Comparison of ENCODE assay signal across 8 mouse cellular contexts in the genomic region with DNA sequence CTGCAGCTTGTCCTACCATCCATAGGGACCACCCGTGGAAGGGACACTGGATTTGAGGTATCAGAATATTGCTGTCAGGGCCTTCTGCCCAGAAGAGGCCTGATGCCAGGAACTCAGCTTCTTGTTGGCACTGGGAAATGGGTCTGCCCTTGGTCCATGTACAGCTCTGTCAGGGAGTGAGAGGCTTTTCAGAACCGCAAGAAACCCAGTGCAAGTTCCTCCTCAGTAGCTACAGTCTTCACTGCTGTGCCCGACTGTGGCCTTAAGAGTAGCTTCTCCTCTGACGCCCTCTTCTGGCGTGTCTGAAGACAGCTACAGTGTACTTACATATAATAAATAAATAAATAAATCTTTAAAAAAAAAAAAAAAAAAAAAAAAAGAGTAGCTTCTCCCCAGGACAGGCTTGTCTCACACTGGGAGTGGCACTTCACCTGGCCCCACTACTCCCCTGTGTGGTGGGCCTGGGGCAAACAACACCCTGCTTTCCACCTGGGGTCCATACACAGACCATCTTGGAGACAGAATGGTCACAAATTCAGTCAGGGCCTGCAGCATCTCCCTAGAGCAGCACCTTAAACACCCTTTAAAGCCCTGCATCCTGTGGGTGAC. TPM values are rescaled to one million over a fixed set of nuclear protein-coding genes. Genes with fewer than 3 reads are reported as not detected.
DNase-seq lines count a peak whose midpoint lies in the region; ATAC-seq and TF ChIP-seq lines count a peak whose summit lies in the region.

No protein-coding gene starts in this region.

- intact Hi-C loops in left cerebral cortex, adult 2 months (cut with DNase I) = loop anchor here (1.0 to 10.0 kb wide), 5 partner anchors 18 to 260 kb away; a partner anchor contains a TSS
- intact Hi-C loops in left cerebral cortex, postnatal 36 days (cut with DNase I) = loop anchor here (1.0 kb wide), 1 partner anchor 70 kb away; no protein-coding TSS in a partner anchor

- no peak overlapping the region for H3K4me3 ChIP-seq in left cerebral cortex, adult 2 months
- no peak overlapping the region for H3K4me3 ChIP-seq in embryonic facial prominence, embryonic 12.5 days
- no peak overlapping the region for H3K4me3 ChIP-seq in limb, embryonic 13.5 days
- H3K4me3 ChIP-seq in neural tube, embryonic 15.5 days (replicated peaks) = no peak overlapping the region

- no peak for DNase-seq in left cerebral cortex, adult 2 months (ENCODE audit: extremely low spot score in 1 of 2, low spot score in 2 of 2)
- DNase-seq in left cerebral cortex, postnatal 36 days (ENCODE audit: low spot score in 2 of 2) = no peak
- peak; percentile 80 for DNase-seq in adipocyte (ENCODE audit: low spot score)
- DNase-seq in spleen, postnatal 4 days (ENCODE audit: low spot score in 2 of 2) = no peak
- DNase-seq in gastrocnemius, adult 18-20 months (ENCODE audit: low spot score) = no peak

- H3K27me3 ChIP-seq in embryonic facial prominence, embryonic 12.5 days = no peaks in the 10 kb centered on the region
- no peaks in the 10 kb centered on the region for H3K27me3 ChIP-seq in limb, embryonic 13.5 days
- no peaks in the 10 kb centered on the region for H3K27me3 ChIP-seq in neural tube, embryonic 15.5 days (replicated peaks)

- no peak overlapping the region for H3K9ac ChIP-seq in embryonic facial prominence, embryonic 12.5 days
- no peak overlapping the region for H3K9ac ChIP-seq in limb, embryonic 13.5 days
- no peak overlapping the region for H3K9ac ChIP-seq in neural tube, embryonic 15.5 days (replicated peaks)

- peaks cover 12% of the 10 kb centered on the region for H3K4me1 ChIP-seq in embryonic facial prominence, embryonic 12.5 days
- H3K4me1 ChIP-seq in limb, embryonic 13.5 days = peaks cover 12% of the 10 kb centered on the region
- peaks cover 20% of the 10 kb centered on the region for H3K4me1 ChIP-seq in neural tube, embryonic 15.5 days

- no peak overlapping the region for H3K4me2 ChIP-seq in embryonic facial prominence, embryonic 12.5 days (replicated peaks)
- H3K4me2 ChIP-seq in limb, embryonic 13.5 days (replicated peaks) = no peak overlapping the region
- no peak overlapping the region for H3K4me2 ChIP-seq in neural tube, embryonic 15.5 days

- H3K36me3 ChIP-seq in embryonic facial prominence, embryonic 12.5 days = peaks cover 49% of the 10 kb centered on the region
- H3K36me3 ChIP-seq in limb, embryonic 13.5 days = peaks cover 48% of the 10 kb centered on the region
- H3K36me3 ChIP-seq in neural tube, embryonic 15.5 days = peaks cover 45% of the 10 kb centered on the region

- peak; percentile 45 for TF ChIP-seq CTCF in left cerebral cortex, adult 2 months (IDR thresholded peaks at IDR 0.05)

- no peak overlapping the region for H3K27ac ChIP-seq in left cerebral cortex, adult 2 months
- peak overlapping the region; percentile 47; the same call in 1 of the 2 replicates for H3K27ac ChIP-seq in embryonic facial prominence, embryonic 12.5 days
- peak overlapping the region; percentile 44; the same call in 1 of the 2 replicates for H3K27ac ChIP-seq in limb, embryonic 13.5 days
- H3K27ac ChIP-seq in neural tube, embryonic 15.5 days (replicated peaks) = 0 out of 2 replicates have a peak overlapping the region, but pooled peaks have one; percentile 43

- H3K9me3 ChIP-seq in embryonic facial prominence, embryonic 12.5 days = no peaks in the 10 kb centered on the region
- no peaks in the 10 kb centered on the region for H3K9me3 ChIP-seq in limb, embryonic 13.5 days
- H3K9me3 ChIP-seq in neural tube, embryonic 15.5 days (replicated peaks) = no peaks in the 10 kb centered on the region

- WGBS in embryonic facial prominence, embryonic 12.5 days = 36% methylated on average over 5 of the region's 5 CpGs
- 35% methylated on average over 5 of the region's 5 CpGs for WGBS in limb, embryonic 13.5 days
- 34% methylated on average over 5 of the region's 5 CpGs for WGBS in neural tube, embryonic 15.5 days

- ATAC-seq in embryonic facial prominence, embryonic 12.5 days (ENCODE audit: insufficient number of reproducible peaks, insufficient read depth, low FRiP score, low TSS enrichment) = no peak
- no peak for ATAC-seq in limb, embryonic 13.5 days (ENCODE audit: low FRiP score, low read depth)
- ATAC-seq in neural tube, embryonic 15.5 days (ENCODE audit: low FRiP score) = no peak

RNA-seq across cellular contexts. Expression of a gene that starts 4.0 kb away (rescaled TPM):
- total RNA-seq in left cerebral cortex, adult 2 months (2021) = 100 to 1,000 TPM; 194 to 206 TPM
- 100 to 1,000 TPM; 185 to 213 TPM for total RNA-seq in left cerebral cortex, postnatal 36 days (2021)
- polyA plus RNA-seq in embryonic facial prominence, embryonic 12.5 days (2016; fragmentation: Nextera tagmentation; extraction: Ambion mirVana) = 260 and 269 TPM in 2 replicates
- polyA plus RNA-seq in limb, embryonic 13.5 days (2015; fragmentation: Nextera tagmentation; extraction: Ambion mirVana) = 298 and 306 TPM in 2 replicates
- polyA plus RNA-seq in neural tube, embryonic 15.5 days (2015; fragmentation: Nextera tagmentation; extraction: Ambion mirVana) = 353 and 368 TPM in 2 replicates
- 100 to 1,000 TPM; 578 to 613 TPM for total RNA-seq in gastrocnemius, adult 18-20 months (2021)

RNA-seq across cellular contexts. Expression of a gene that starts 15.9 kb away (rescaled TPM):
- 10 to 100 TPM; 16.6 to 23.3 TPM for total RNA-seq in left cerebral cortex, adult 2 months (2021)
- 10 to 100 TPM; 22.5 to 43.9 TPM for total RNA-seq in left cerebral cortex, postnatal 36 days (2021)
- 33.8 and 38.6 TPM in 2 replicates for polyA plus RNA-seq in embryonic facial prominence, embryonic 12.5 days (2016; fragmentation: Nextera tagmentation; extraction: Ambion mirVana)
- polyA plus RNA-seq in limb, embryonic 13.5 days (2015; fragmentation: Nextera tagmentation; extraction: Ambion mirVana) = 57.1 and 58.4 TPM in 2 replicates
- 27.9 and 34.6 TPM in 2 replicates for polyA plus RNA-seq in neural tube, embryonic 15.5 days (2015; fragmentation: Nextera tagmentation; extraction: Ambion mirVana)
- 10 to 100 TPM; 27.4 to 28.7 TPM for total RNA-seq in gastrocnemius, adult 18-20 months (2021)

RNA-seq across cellular contexts. Expression of a gene that starts 16.4 kb away (rescaled TPM):
- total RNA-seq in left cerebral cortex, adult 2 months (2021) = 10 to 100 TPM; 87.4 to 90.3 TPM
- total RNA-seq in left cerebral cortex, postnatal 36 days (2021) = 10 to 100 TPM; 71.7 to 99.0 TPM
- polyA plus RNA-seq in embryonic facial prominence, embryonic 12.5 days (2016; fragmentation: Nextera tagmentation; extraction: Ambion mirVana) = 70.7 and 71.8 TPM in 2 replicates
- 64.9 and 67.9 TPM in 2 replicates for polyA plus RNA-seq in limb, embryonic 13.5 days (2015; fragmentation: Nextera tagmentation; extraction: Ambion mirVana)
- polyA plus RNA-seq in neural tube, embryonic 15.5 days (2015; fragmentation: Nextera tagmentation; extraction: Ambion mirVana) = 48.6 and 50.4 TPM in 2 replicates
- 10 to 100 TPM; 34.2 to 38.8 TPM for total RNA-seq in gastrocnemius, adult 18-20 months (2021)

RNA-seq across cellular contexts. Expression of a gene that starts 18.7 kb away (rescaled TPM):
- 10 to 100 TPM; 37.8 to 43.3 TPM for total RNA-seq in left cerebral cortex, adult 2 months (2021)
- total RNA-seq in left cerebral cortex, postnatal 36 days (2021) = 10 to 100 TPM; 35.9 to 43.8 TPM
- polyA plus RNA-seq in embryonic facial prominence, embryonic 12.5 days (2016; fragmentation: Nextera tagmentation; extraction: Ambion mirVana) = 85.1 and 93.4 TPM in 2 replicates
- polyA plus RNA-seq in limb, embryonic 13.5 days (2015; fragmentation: Nextera tagmentation; extraction: Ambion mirVana) = 94.7 and 96.9 TPM in 2 replicates
- 46.8 and 49.6 TPM in 2 replicates for polyA plus RNA-seq in neural tube, embryonic 15.5 days (2015; fragmentation: Nextera tagmentation; extraction: Ambion mirVana)
- 10 to 100 TPM; 13.8 to 13.9 TPM for total RNA-seq in gastrocnemius, adult 18-20 months (2021)

RNA-seq across cellular contexts. Expression of a gene that starts 47.4 kb away (rescaled TPM):
- 100 to 1,000 TPM; 816 to 913 TPM for total RNA-seq in left cerebral cortex, adult 2 months (2021)
- 100 to 1,000 TPM; 799 to 946 TPM for total RNA-seq in left cerebral cortex, postnatal 36 days (2021)
- polyA plus RNA-seq in embryonic facial prominence, embryonic 12.5 days (2016; fragmentation: Nextera tagmentation; extraction: Ambion mirVana) = 851 and 902 TPM in 2 replicates
- 908 and 936 TPM in 2 replicates for polyA plus RNA-seq in limb, embryonic 13.5 days (2015; fragmentation: Nextera tagmentation; extraction: Ambion mirVana)
- polyA plus RNA-seq in neural tube, embryonic 15.5 days (2015; fragmentation: Nextera tagmentation; extraction: Ambion mirVana) = 544 and 638 TPM in 2 replicates
- total RNA-seq in gastrocnemius, adult 18-20 months (2021) = 100 to 1,000 TPM; 703 to 778 TPM
